Mouse (Mus musculus) splenic B cell, adult 2 months (primary cell): ENCODE data around the gene Ppp1r15a.
"Not testable (repeated sequence)": the region's sequence is repeated elsewhere in the genome, so short reads cannot be mapped to it uniquely, and the experiment has no call there.

ENCODE experiments used
- DNase-seq: peaks from one replicate; pipeline ENCODE4 v3.0.0-alpha.2; 2011; ENCODE audit warnings: low read depth, low spot score
- H3K27me3 ChIP-seq: 2 replicates; pipeline ENCODE4 v1.6.1; 2012; ENCODE audit warnings: mild to moderate bottlenecking, low read length, moderate library complexity, mixed read lengths; ENCODE audit not compliant: control insufficient read depth, poor library complexity, insufficient read depth, severe bottlenecking
- H3K36me3 ChIP-seq: 2 replicates; pipeline ENCODE4 v1.6.1; 2012; ENCODE audit warnings: mild to moderate bottlenecking, low read length, moderate library complexity, mixed read lengths; ENCODE audit not compliant: control insufficient read depth, poor library complexity, insufficient read depth, severe bottlenecking

The Ppp1r15a gene

GRCm38 (mm10) chr7:45535676-45536075, 9.6 kb upstream of the Ppp1r15a start:
- H3K36me3 ChIP-seq: no peaks in the 10 kb centered on the region
- no peak for DNase-seq
- no peaks in the 10 kb centered on the region for H3K27me3 ChIP-seq

DNA sequence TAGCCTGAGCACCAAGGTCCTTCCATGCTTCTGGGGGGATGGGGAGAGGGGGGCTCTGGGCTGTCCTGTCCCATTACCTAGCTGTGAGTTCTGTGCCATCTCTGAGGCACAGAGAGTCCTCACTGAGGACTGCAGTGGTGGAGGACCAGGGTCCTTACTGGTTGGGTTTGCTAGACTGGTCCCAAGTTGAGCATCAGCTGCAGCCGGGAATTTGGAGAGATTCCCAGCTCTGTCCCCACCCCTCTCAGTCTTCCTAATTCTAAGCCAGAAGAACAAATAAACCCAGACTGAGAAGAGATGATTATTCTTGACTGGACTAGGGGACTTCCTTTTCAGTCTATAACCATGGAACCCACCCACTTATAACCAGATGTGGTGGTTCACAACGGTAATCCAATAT, 4.6 kb upstream of the Ppp1r15a start:
- DNase-seq: no peak
- Histone ChIP-seq H3K36me3 (no peaks in the 10 kb centered on the region), H3K27me3 (no peaks in the 10 kb centered on the region; the same call in 1 of the 2 replicates)

GRCm38 (mm10) chr7:45529461-45529860, 3.4 kb upstream of the Ppp1r15a start:
- H3K27me3 ChIP-seq: no peaks in the 10 kb centered on the region; the same call in 1 of the 2 replicates
- no peaks in the 10 kb centered on the region for H3K36me3 ChIP-seq
- peak; percentile 48 for DNase-seq

GRCm38 (mm10) chr7:45527169-45527568, 1.1 kb upstream of the Ppp1r15a start:
- H3K36me3 ChIP-seq, DNase-seq, H3K27me3 ChIP-seq: not testable (repeated sequence)

DNA sequence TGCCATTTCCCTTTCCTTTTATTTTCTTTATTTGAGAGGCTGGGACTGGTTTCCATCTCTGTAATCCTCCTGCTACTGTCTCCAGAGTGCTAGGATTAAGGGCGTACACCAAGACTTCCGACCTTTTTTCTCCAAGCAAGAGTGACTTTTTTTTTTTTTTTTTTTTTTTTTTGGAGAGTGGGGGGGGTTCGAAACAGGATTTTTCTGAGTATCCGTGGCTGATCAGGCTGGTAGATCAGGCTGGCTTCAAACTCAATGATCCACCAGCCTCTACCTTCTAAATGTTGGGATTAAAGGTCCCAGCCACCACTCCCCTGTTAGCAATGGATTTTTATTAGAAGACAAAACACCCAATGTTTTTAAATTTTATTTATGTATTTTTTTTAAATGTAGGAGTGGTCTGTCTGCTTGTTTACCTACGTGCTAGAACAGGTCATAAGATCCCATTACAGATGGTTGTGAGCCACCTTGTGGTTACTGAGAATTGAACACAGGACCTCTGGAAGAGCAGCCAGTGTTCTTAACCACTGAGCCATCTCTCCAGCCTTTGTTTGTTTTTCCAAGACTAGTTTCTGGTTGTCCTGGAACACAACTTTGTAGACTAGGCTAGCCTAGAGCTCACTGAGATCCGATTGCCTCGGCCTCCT, 529 bp upstream of the Ppp1r15a start:
- H3K36me3 ChIP-seq: no peaks in the 10 kb centered on the region
- DNase-seq: peak; percentile 73
- no peaks in the 10 kb centered on the region; the same call in 1 of the 2 replicates for H3K27me3 ChIP-seq

GRCm38 (mm10) chr7:45524841-45525621, 1.0 kb downstream of the Ppp1r15a start:
- Histone ChIP-seq H3K36me3 (no peaks in the 10 kb centered on the region), H3K27me3 (no peaks in the 10 kb centered on the region; the same call in 1 of the 2 replicates)
- DNase-seq: peak; percentile 64

GRCm38 (mm10) chr7:45523678-45524170, 2.3 kb downstream of the Ppp1r15a start:
- Histone ChIP-seq H3K36me3 (no peaks in the 10 kb centered on the region), H3K27me3 (no peaks in the 10 kb centered on the region; the same call in 1 of the 2 replicates)
- peak; percentile 33 for DNase-seq

DNA sequence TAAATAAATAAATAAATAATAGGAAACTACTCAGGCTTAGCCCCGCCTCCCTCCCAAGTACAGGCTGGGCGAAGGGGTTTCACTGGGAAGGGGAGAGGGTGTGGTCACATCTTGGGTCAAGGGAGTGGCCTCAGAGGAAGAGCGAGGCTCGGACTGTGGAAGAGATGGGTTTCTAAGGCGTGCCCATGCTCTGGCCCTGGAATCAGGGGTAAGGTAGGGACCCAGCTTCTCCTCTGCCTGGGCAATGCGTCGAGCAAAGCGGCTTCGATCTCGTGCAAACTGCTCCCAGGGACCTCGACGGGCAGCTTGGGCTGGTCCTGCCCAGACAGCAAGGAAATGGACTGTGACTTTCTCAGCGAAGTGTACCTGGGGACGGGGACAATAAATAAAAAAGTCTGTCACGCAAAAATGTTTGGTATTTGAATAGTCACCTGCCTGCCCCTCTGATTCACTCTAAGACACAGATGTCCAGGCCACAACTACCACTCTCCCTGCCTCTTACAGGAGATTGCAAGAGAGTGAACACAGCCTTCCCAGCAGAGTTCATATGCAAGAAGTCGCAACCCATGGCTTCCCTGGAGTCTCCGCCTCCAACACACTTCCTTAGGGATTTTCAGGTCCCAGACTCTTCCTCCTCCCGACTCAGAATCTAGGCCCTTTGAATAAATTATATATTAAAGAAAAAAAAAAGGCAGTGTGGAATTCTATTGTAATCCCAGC, 3.0 kb downstream of the Ppp1r15a start:
- Histone ChIP-seq H3K36me3 (no peaks in the 10 kb centered on the region), H3K27me3 (no peaks in the 10 kb centered on the region; the same call in 1 of the 2 replicates)
- peak; percentile 35 for DNase-seq

GRCm38 (mm10) chr7:45522194-45522752, 3.8 kb downstream of the Ppp1r15a start:
- Histone ChIP-seq H3K27me3 (no peaks in the 10 kb centered on the region; the same call in 1 of the 2 replicates), H3K36me3 (no peaks in the 10 kb centered on the region)
- peak; percentile 27 for DNase-seq

- H3K27me3 ChIP-seq: no peaks in the 10 kb centered on the region; the same call in 1 of the 2 replicates
- H3K36me3 ChIP-seq: no peaks in the 10 kb centered on the region
- peak; percentile 96 for DNase-seq
These were observed 4.3 kb downstream of the Ppp1r15a start for GRCm38 (mm10) chr7:45521728-45522184.

- no peak for DNase-seq
These were observed 5.5 kb downstream of the Ppp1r15a start for GRCm38 (mm10) chr7:45520605-45521004.

DNA sequence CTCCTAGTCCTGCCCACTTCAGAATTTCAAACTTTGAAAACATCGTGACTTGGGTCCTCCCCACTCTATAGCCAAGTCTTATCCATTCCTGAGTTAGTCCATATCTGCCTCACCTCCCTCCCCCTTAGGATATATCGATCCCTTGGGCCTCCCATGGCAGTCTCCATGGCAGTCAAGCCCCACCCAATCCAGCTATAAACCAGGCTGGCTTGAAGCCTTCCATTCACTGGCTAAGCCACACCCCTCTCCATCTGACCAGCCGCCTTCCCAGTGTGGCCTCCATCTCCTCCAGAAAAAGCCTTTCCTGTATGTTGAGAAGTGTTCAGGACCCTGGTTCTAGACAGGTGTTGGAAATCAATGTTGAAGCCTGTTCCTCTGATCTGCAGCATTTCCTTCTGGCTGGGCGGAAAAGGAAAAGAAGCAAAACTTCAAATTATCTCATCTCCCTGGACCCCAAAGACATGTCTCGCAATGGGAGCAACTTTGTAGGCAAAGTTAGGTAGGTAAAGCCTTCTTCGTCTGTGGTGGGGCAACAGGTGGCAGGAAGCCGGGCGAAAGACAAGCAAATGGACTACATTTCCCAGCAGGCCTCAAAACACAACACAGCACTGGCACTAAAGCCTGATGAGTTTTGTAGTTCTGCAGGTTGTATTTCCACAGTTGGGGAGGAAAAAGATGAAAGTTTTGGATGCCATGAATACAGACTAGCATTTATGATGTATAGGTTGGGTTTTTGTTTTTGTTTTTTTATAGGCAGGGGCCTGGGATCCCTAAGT, 6.5 kb downstream of the Ppp1r15a start:
- Histone ChIP-seq H3K27me3 (no peaks in the 10 kb centered on the region), H3K36me3 (no peaks in the 10 kb centered on the region)
- DNase-seq: peak; percentile 24

More at GRCm38 (mm10) chr7:45520605-45521004, 5.5 kb downstream of the Ppp1r15a start:
- Histone ChIP-seq H3K36me3 (no peaks in the 10 kb centered on the region), H3K27me3 (no peaks in the 10 kb centered on the region)

DNA sequence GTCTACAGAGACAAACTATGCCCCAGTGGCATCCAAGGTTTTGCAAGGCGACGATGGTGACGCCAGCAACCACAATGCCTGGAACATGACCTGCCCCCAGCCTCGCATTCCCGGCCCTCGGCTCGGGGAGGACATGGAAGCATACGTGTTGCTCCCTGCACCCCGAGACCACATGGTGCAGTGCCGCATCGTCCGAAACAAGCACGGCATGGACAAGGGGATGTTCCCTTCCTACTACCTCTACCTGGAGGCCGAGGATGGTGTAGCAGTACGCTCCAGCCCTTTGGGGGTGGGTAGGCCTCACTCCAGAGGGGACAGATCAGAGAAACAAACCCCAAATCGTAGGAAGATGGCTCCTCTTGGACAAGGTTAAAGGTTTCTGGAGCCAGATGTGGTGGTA, 7.5 kb downstream of the Ppp1r15a start:
- no peak for DNase-seq
- no peaks in the 10 kb centered on the region for H3K27me3 ChIP-seq
- no peaks in the 10 kb centered on the region for H3K36me3 ChIP-seq

DNA sequence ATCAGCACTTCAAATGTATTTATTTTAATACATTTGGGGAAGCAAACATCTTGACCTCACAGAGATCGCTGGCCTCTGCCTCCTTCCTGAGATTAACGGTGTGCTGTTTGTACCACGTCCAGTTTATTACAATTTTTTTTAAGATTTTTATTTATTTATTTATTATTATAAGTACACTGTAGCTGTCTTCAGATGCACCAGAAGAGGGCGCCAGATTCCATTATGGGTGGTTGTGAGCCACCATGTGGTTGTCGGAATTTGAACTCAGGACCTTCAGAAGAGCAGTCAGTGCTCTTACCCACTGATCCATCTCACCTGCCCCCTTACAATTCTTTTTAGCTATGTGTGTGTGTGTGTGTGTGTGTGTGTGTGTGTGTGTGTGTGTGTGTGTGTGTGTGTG, 9.2 kb downstream of the Ppp1r15a start:
- not testable (repeated sequence) for H3K36me3 ChIP-seq, H3K27me3 ChIP-seq, DNase-seq
